Mouse (Mus musculus): ENCODE measurements around the gene Gm43517. TPM values are rescaled to one million over a fixed set of nuclear protein-coding genes. Genes with fewer than 3 reads are reported as not detected.

Gm43517 gene
- not detected for total RNA-seq (2023)

DNA sequence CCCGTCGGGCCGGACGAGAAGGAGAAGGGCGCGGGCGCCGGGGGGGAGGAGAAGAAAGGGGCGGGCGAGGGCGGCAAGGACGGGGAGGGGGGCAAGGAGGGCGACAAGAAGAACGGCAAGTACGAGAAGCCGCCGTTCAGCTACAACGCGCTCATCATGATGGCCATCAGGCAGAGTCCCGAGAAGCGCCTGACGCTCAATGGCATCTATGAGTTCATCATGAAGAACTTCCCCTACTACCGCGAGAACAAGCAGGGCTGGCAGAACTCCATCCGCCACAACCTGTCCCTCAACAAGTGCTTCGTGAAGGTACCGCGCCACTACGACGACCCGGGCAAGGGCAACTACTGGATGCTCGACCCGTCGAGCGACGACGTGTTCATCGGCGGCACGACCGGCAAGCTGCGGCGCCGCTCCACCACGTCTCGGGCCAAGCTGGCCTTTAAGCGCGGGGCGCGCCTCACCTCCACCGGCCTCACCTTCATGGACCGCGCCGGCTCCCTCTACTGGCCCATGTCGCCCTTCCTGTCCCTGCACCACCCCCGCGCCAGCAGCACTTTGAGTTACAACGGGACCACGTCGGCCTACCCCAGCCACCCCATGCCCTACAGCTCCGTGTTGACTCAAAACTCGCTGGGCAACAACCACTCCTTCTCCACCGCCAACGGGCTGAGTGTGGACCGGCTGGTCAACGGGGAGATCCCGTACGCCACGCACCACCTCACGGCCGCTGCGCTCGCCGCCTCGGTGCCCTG is at the start of gene Gm43517:
TSS of gene Gm43517 (plus strand) at position 299 of the 755 bp plus-strand sequence.

GRCm38 (mm10) chr12:49382565-49383520 is 2.1 kb upstream of the Gm43517 start, which contains the start of gene Foxg1:
Gene Foxg1, plus strand, starts transcription at chr12:49382660.

Other genes with a start within 250 kb of the Gm43517 start
- gene Foxg1, start 2.5 kb upstream of the Gm43517 start, total RNA-seq (2023): not detected

All from CD4-positive naive resting alpha-beta T cell, adult 57 days (primary cell).